Mouse (Mus musculus) right cerebral cortex, postnatal 25 days (tissue): ENCODE data around the gene Cep131.

ENCODE experiments used
- DNase-seq: peaks from one replicate; pipeline ENCODE4 v3.0.0; 2022

Gene Cep131

DNA sequence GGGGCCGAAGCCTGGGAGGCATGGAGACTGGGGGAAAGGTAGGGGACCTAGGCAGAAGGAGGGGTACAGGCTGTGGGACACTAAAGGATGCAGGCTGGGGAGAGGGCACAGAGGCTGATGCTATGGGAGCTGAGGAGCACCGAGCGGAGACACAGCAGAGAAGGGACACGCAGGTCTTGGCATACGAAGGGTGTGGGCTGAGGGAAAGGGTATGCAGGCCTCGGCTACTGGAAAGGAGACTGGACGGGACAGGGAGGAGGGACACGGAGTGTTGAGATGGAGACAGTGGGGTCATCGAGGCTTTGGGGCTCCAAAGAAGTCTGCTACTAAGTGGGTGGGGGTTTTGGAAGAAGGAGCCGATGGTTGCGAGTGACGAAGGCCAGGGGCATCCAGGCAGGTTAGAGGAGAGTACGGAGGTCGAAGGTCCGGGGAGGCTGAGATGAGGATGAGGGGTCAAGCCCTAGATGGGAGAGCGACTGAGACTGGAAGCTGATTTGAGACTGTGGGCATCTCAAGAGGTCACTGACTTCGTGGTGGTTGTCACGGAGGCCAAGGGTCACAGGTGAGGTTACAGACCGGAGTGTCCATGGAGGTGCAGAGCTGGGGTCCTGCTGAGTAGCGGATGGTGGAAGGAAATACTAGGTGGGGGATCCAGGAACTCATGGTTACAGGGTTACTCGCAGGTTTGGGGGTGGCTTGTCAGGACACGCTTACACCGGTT, 38.9 kb downstream of the Cep131 start:
- no peak for DNase-seq

DNA sequence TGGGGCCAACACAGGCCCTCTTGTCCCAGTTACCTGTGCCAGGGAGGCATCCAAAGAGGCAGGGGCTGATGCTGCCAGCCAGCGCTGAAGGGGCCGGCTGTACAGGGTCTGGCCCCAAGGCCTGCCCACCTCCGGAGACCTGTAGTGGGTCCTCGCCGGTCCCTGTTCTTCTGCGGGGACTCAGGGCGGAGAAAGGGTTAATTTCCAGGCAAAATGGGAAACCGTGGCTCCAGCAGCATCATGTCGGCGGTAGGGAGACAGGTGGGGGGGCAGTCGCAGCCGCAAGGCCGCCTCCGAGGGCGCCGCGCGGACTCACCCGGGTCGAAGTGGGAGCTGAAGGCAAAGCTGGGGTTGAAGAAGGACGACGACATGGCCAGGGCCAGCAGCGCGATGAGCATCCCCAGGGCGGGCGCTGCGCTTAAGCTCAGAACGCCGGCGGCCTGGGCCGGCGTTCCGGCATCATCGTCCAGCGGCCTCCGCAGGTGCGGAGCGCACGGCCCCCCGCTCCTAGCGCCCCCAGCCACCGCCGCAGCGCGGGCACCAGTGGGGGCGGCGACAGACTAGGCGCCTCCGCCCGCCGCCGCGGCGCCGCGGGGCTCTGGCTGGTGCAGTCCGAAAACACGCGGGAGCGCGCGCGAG, 40.0 kb downstream of the Cep131 start, which contains the start of gene Aatk:
TSS of gene Aatk (minus strand) at position 615 of the 639 bp plus-strand sequence.
- peak; percentile 56 for DNase-seq

DNA sequence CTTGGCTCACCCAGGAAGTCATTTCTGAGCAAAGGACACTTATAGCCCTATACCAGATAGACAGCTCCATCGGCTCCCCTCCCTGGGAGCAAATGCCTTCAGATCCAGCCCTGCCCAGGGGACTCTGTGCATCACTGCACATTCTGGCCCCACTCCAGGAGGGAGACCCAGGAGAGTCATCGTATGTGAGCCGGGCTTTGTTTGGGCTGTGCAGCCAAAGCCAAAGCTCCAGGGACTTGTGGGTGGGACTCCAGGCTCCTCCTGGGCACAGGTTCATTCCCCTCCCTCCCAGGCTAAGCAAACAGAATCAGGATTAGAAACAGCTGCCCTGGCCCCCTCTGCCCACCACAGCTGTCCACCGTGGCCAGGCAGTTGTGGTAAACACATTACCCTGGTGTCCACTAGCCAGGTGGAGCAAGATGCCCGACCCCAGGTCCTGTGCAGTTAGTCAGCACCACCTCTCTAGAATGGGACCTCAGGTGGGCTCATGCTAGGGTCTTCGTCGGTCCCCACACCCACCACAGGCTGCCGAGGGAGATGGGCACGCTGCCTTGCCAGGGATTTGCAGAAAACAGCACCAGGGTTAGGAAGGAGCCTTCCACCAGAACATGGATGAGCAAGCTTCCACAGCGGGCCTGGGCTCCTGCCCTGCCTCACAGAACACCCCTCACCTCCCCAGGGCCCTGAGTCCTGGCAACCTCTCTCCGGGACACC, 40.6 kb downstream of the Cep131 start:
- no peak for DNase-seq

DNA sequence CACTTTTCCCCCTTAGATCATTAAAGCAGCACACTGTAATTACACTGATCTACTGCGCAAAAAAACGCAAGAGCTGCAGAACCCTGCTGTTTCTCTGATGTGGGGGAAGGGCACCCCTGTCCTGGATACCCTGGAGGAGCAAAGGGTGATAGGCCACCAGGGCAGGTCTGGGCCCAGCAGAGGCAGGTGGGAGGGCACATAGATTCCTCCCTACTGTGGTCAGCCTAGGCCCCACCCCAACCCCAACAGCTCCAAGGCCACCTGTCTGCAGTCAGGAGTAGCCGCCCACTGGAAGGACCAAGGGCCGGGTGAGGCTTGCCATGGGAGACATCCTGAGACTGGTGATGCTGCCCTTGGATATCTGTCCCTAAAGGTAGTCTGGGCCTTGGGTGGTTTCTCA, 41.3 kb downstream of the Cep131 start:
- no peak for DNase-seq

GRCm38 (mm10) chr11:120042141-120042838, 44.3 kb downstream of the Cep131 start:
- no peak for DNase-seq

DNA sequence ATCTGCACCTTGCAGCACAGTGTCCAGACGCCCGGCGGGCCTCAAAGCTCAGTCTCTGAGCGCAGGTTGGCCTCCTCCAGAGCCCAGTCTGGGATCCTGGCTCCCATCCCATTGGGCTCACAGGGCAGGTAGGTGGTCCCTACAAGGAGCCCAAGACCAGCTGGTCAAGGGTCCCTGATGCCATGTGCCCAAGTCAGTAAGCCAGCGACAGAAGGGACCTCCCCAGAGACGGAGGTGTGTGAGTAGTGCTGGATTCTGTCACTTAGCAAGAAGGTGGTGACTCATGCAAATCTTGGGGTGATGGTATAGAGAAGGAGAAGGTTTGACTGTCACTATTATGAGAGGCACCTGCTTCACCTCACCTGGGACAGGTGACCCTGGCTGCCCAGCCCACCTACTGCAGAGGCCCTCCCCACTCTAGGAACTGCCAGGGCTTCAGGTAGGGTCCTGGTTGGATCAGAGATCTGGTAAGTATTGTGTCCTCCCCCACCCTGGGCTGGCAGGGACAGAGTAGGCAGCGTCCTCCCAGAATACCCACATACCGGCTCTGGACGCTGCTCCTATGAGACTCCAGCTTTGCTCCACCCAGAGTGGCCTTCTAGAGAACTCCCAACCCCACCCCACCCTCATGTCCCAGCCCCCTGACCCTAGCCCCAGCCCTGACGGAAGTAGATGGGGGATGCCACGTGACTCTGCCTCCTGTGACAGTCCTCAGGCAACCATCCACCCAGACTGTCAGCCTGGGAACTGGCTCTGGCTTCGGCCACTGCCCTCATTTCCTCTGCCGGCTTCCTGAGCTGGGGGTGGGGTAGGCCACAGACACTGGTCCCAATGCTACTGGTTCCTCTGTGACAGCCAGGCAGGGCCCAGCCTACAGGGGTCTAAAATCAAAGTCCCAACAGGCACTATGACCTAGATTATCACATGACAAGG, 45.2 kb downstream of the Cep131 start:
- DNase-seq = no peak

- DNase-seq = peak; percentile 59
Measured at GRCm38 (mm10) chr11:120040440-120040839, 46.2 kb downstream of the Cep131 start.

- DNase-seq = no peak
Measured at GRCm38 (mm10) chr11:120039581-120039980, 47.0 kb downstream of the Cep131 start.

DNA sequence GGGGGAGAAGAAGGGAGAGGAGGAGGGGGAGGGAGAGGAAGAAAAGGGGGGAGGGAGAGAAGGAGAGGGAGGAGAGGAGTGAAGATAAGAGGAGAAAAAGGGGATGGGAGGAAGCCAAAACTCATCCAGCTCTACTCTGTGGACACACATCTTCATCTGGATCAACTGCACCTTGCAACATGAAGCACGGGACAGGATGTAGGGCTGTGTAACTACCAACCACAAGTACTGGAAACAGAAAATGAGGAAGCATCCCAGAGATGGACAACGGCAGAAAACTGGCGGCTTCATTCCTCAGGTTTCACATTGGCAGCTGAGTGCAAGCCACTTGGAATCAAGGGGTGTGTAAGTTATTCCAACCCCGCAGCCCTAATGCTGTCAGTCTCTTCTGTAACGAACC, 51.9 kb downstream of the Cep131 start:
- DNase-seq = no peak

DNA sequence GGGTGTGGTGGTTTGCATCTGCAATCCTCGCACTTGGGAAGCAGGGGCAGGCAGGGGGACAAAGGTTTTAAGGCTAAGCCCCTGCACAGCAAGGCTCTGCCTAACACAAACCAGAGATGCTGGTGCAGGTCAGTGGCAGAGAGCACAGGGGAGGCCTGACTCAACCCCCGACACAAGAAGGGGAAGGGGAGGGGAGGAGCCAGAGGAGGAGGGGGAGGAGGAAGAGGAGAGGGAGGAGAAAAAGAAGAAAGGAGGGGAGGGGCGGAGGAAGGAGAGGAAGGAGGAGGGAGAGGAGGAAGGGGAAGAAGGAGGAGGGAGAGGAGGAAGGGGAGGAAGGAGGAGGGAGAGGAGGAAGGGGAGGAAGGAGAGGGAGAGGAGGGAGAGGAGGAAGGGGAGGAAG, 52.3 kb downstream of the Cep131 start:
- DNase-seq = no peak

- DNase-seq = no peak
Measured at GRCm38 (mm10) chr11:120033473-120033872, 53.2 kb downstream of the Cep131 start.

DNA sequence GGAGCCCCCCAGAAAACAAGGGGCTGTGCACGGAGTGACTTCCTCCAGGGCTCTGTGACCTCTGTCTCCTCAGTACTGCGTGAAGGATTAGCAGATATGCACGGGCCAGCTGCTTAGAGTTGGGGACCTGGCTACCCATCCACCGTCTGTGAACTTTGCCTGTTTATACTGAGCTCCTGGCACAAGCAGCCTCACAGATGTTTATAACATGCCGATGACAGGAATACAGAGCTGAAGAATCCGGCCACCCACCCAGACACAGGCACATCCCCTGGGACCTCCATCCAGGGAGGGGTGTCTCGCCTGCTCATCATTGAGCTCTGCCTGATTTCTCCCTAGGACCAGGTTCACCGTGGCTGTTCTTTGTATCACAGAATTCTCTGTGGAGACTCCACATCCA, 54.6 kb downstream of the Cep131 start:
- no peak for DNase-seq

DNA sequence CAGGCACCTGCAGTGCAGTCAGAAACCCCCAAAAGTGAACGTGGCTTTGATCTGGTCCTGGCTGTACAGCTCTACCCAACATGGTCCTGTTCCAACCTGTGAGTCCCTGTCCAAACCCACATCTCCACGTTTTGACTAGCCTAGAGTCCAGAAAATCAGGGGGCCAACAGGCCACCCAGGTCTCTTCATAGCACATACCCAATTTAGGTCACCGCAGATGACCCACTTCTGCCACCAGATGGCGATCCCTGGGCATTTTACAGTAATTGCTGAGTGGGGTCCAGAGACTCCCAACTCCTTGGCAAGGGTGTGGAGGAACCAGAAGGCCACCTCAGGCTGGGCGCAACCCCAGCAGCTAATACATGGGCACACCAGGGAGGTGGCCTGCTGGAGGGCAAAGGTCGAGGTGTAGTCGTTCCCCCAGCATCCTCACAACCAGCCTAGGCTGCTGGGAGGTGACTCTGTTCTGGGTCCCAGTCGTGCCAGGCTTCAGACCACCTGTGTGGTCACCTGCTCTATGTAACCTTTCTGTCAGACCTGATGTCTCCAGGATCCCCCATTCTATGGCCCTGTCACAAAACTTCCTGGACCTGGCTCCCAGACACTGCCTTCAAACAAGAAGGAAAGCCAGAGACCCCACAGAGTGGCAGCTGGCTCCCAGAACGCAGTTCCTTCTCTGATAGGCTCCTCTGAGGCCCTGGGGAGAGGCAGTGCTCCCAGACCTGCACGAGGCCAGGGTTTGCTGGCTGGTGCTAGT, 56.3 kb downstream of the Cep131 start:
- no peak for DNase-seq

DNA sequence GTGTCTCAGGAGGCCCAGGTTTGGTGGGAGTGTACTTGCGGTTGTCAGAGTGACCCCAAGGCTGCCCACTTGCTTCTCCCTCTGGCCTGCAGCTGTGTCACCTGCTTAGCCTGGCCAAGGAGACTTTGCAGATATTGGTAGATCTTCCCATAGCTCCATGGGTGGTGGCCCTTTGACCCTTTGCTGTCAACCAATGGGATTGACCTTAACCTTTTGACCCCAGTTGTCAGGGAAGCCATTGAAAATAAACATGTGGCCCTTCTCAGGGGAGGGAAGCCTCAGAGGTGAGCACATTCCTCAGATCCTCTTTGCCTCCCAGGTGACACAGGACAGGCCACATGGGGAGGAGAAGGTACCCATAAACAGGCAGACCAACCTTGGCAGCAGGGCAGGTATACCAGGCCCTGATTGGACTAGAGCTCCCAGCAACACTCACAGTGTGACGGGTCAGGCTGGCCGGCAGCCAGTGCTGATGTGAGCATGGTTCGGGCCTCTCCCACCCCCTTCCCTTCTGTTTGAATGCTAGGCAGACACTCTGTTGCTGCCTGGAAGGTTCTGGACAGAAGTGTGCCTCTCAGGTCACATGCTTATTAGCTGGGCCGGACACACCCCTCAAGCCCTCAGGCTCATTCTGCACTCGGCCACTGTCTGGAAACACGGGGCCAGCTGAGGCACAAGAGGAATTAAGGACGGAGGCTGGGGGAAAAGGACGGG, 57.0 kb downstream of the Cep131 start:
- no peak for DNase-seq

DNA sequence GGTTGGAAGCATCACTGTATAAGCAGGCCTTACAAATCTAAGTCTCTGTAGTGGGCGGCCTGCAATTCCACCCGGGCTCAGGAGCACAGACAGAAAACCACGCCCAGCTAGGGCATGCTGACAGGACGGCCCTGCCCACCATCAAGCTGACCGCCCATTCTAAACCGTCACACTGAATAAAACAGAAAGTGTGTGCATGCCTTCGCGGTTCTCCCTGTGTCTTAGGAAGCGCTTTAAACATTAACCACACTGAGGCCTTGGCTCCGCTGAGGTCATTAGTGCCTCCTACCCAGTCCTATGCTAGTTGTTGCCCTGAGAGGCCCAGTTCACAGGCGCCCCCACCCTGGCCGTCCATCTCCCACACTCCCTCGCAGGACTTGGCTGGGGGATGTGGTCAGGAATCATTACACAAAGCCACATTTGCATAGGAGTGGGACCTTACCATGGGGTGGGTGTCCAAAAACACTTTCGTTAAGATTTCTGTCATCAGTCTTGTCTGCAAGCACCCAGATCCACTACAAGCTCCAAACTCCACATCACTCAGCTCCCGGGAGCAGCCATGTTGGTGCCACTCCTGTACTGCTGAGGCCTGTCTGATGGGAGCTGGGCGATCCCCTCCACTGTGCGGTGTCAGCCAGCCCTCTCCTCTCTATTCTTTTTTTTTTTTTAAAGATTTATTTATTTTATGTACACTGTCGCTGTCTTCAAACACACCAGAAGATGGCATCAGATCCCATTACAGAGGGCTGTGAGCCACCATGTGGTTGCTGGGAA, 58.1 kb downstream of the Cep131 start:
- no peak for DNase-seq

GRCm38 (mm10) chr11:120026941-120027340, 59.7 kb downstream of the Cep131 start:
- DNase-seq = no peak

DNA sequence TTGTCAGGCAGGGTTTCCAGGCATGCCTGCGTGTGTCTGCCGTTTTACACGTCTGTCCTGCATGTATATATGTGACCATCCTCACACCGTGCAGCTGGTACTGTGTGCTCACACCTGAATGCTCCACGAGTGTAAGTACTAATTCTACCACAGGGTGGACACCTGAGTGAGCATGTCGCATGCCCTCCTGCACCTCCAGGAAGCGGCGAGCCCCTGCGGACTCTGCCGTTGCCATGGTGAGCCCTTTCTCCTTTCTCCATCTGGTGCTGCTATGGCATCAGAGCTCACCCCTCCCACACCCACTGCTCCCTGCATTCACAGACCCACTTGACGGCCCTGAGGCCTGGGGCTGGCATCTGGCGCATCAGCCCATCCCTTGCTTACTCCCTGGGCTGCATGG, 63.8 kb downstream of the Cep131 start:
- DNase-seq = no peak

DNA sequence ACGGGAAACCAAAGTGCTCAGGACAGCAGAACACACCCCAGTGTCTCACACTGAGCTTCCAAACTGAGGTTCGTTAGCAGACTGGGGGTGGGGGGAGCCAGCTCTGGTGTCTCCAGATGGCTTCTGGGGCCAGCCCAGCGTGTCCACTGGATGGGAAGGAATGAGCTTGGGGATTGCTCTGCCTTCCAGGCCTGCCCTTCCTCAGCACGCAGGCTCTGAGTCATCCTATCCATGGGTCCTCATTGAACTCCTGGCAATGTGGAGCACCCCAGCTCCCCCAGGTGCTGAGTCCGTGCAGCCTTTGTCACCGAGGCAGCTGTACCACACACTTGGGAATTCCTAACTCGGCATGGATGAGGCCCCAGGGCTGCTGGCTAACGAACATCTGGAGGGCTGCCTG, 64.4 kb downstream of the Cep131 start:
- no peak for DNase-seq

DNA sequence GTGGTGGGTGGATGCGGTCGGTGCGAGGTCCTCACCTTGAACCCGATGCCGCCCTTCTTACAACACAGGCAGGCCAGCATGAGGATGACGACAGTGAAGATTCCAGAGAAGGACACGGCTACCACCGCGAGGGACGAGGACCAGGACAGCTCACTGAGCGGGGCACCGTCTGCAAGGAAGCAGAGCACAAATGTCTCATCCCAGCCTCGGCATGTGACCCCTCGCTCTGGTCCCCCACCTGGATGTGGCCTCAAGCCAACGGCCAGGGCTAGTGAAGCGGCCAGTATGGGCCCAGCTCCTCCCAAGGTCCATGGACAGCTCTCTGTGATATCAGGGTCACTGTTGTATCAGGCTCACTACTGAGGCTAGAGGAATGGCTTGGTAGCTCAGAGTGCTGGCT, 65.3 kb downstream of the Cep131 start:
- no peak for DNase-seq
